In the genomic region with DNA sequence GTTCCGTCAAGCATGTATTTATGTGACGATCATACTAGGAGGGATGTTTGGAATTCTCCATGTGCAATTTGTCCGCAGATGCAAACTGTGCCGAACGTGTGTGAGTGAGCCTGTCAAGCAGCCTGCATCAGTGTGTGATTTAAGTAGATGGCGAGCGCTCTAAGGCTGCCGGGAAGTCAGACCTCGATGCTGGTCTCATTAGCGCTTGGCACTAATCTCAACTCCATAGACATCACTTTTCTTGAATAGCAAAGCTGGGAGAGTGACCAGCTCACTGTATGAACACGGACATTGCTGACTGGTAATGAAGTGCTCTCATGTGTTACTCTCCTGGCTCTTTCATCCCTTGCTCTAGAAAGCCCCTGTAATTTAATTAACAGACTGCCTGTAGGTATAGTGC, we compare ENCODE assay signal across 22 mouse cellular contexts. TPM values are rescaled to one million over a fixed set of nuclear protein-coding genes. Genes with fewer than 3 reads are reported as not detected.
DNase-seq lines count a peak whose midpoint lies in the region; ATAC-seq and TF ChIP-seq lines count a peak whose summit lies in the region.
"Had no signal": no experiment of that assay in that cellular context is flagged by ENCODE, and none has a peak within 500 bp of the region (broad histone marks: within the 10 kb centered on the region; RNA-seq: fewer than 3 reads in every experiment).

No protein-coding gene starts in this region.

- 35% methylated on average over 11 of the region's 11 CpGs for WGBS in lung, embryonic 14.5 days
- 42% methylated on average over 11 of the region's 11 CpGs for WGBS in forebrain, embryonic 13.5 days
- WGBS in hindbrain, postnatal 0 days = 63% methylated on average over 11 of the region's 11 CpGs
- WGBS in neural tube, embryonic 15.5 days = 41% methylated on average over 11 of the region's 11 CpGs

- no peak overlapping the region for H3K9ac ChIP-seq in lung, embryonic 14.5 days
- H3K9ac ChIP-seq in forebrain, embryonic 13.5 days = no peak overlapping the region
- H3K9ac ChIP-seq in hindbrain, postnatal 0 days (replicated peaks; ENCODE audit: low read length) = no peak overlapping the region
- H3K9ac ChIP-seq in neural tube, embryonic 15.5 days (replicated peaks) = no peak overlapping the region
- H3K9ac ChIP-seq: heart, embryonic 12.5 days; liver, embryonic 12.5 days; lung, embryonic 15.5 days had no signal

- H3K27me3 ChIP-seq in lung, embryonic 14.5 days (ENCODE audit: insufficient read depth, low read length) = no peaks in the 10 kb centered on the region
- no peaks in the 10 kb centered on the region for H3K27me3 ChIP-seq in forebrain, embryonic 13.5 days
- no peaks in the 10 kb centered on the region for H3K27me3 ChIP-seq in hindbrain, postnatal 0 days (ENCODE audit: insufficient read depth, low read length)
- H3K27me3 ChIP-seq in neural tube, embryonic 15.5 days (replicated peaks) = no peaks in the 10 kb centered on the region
- H3K27me3 ChIP-seq: heart, embryonic 12.5 days; liver, embryonic 12.5 days; lung, embryonic 15.5 days had no signal

- H3K4me1 ChIP-seq in lung, embryonic 14.5 days (ENCODE audit: insufficient read depth) = peaks cover 4% of the 10 kb centered on the region; the same call in 1 of the 2 replicates
- H3K4me1 ChIP-seq in forebrain, embryonic 13.5 days = peaks cover 39% of the 10 kb centered on the region
- no peaks in the 10 kb centered on the region for H3K4me1 ChIP-seq in hindbrain, postnatal 0 days (ENCODE audit: insufficient read depth, low read length)
- peaks cover 34% of the 10 kb centered on the region for H3K4me1 ChIP-seq in neural tube, embryonic 15.5 days

- no peak overlapping the region for H3K4me3 ChIP-seq in lung, embryonic 14.5 days (ENCODE audit: low read depth, low read length)
- no peak overlapping the region for H3K4me3 ChIP-seq in forebrain, embryonic 13.5 days
- no peak overlapping the region for H3K4me3 ChIP-seq in hindbrain, postnatal 0 days (ENCODE audit: low read length)
- H3K4me3 ChIP-seq in neural tube, embryonic 15.5 days (replicated peaks) = no peak overlapping the region
- H3K4me3 ChIP-seq: embryonic facial prominence, embryonic 10.5 days; heart, embryonic 12.5 days; liver, embryonic 12.5 days; lung, embryonic 15.5 days; myocyte had no signal

- no peak for ATAC-seq in lung, embryonic 14.5 days (ENCODE audit: insufficient read depth)
- peak; percentile 75 for ATAC-seq in forebrain, embryonic 13.5 days
- peak; percentile 33 for ATAC-seq in hindbrain, postnatal 0 days
- ATAC-seq in neural tube, embryonic 15.5 days (ENCODE audit: low FRiP score) = peak; percentile 36; the same call in 1 of the 2 replicates
- ATAC-seq in megakaryocyte, adult 5-6 weeks (ENCODE audit: poor library complexity, severe bottlenecking) = no peak
- ATAC-seq: liver, embryonic 12.5 days had no signal

- no peak overlapping the region for H3K4me2 ChIP-seq in lung, embryonic 14.5 days
- no peak overlapping the region for H3K4me2 ChIP-seq in forebrain, embryonic 13.5 days
- no peak overlapping the region for H3K4me2 ChIP-seq in hindbrain, postnatal 0 days (ENCODE audit: low read depth, low read length)
- no peak overlapping the region for H3K4me2 ChIP-seq in neural tube, embryonic 15.5 days
- H3K4me2 ChIP-seq: heart, embryonic 12.5 days; liver, embryonic 12.5 days; lung, embryonic 15.5 days had no signal

- H3K27ac ChIP-seq in lung, embryonic 14.5 days (ENCODE audit: low read depth) = no peak overlapping the region
- H3K27ac ChIP-seq in forebrain, embryonic 13.5 days = no peak overlapping the region
- H3K27ac ChIP-seq in hindbrain, postnatal 0 days = no peak overlapping the region
- H3K27ac ChIP-seq in neural tube, embryonic 15.5 days (replicated peaks) = peak overlapping the region; percentile 38; the same call in 1 of the 2 replicates
- H3K27ac ChIP-seq: embryonic facial prominence, embryonic 10.5 days; liver, embryonic 12.5 days; lung, embryonic 15.5 days had no signal

- H3K36me3 ChIP-seq in lung, embryonic 14.5 days (ENCODE audit: insufficient read depth) = peaks cover 21% of the 10 kb centered on the region; the same call in 1 of the 2 replicates
- H3K36me3 ChIP-seq in forebrain, embryonic 13.5 days (ENCODE audit: poor library complexity, severe bottlenecking) = peaks cover 15% of the 10 kb centered on the region
- H3K36me3 ChIP-seq in hindbrain, postnatal 0 days (ENCODE audit: insufficient read depth, low read length) = peaks cover under 1% of the 10 kb centered on the region; the same call in 1 of the 2 replicates
- H3K36me3 ChIP-seq in neural tube, embryonic 15.5 days = 0 out of 2 replicates have a peak, but pooled peaks cover 1% of the 10 kb centered on the region
- H3K36me3 ChIP-seq: lung, embryonic 15.5 days had no signal

- peak; percentile 39 for DNase-seq in lung, embryonic 14.5 days
- DNase-seq in lung, postnatal 14 days = no peak
- DNase-seq in hindbrain, postnatal 0 days (ENCODE audit: low spot score) = peak; percentile 33
- DNase-seq in embryo, embryonic 10 days (ENCODE audit: low spot score) = no peak
- no peak for DNase-seq in heart, adult 11 months
- DNase-seq: B cell, adult 2 months; cerebellum, adult 2 months; cerebellum, postnatal 36 days; kidney, adult 8-10 months; kidney, postnatal 25 days; layer of hippocampus, adult 9-11 months; right cerebral cortex, postnatal 14 days; spleen, adult 18-20 months; thymus, postnatal 25 days had no signal

- no peak for TF ChIP-seq CTCF in lung, embryonic 14.5 days (IDR thresholded peaks at IDR 0.05; ENCODE audit: low read depth)
- no peak for TF ChIP-seq CTCF in hindbrain, postnatal 0 days (IDR thresholded peaks at IDR 0.05; ENCODE audit: low read depth)

- H3K9me3 ChIP-seq in lung, embryonic 14.5 days (ENCODE audit: low read depth, low read length) = no peaks in the 10 kb centered on the region
- H3K9me3 ChIP-seq in forebrain, embryonic 13.5 days (replicated peaks) = no peaks in the 10 kb centered on the region
- H3K9me3 ChIP-seq in hindbrain, postnatal 0 days (ENCODE audit: low read length) = no peaks in the 10 kb centered on the region
- H3K9me3 ChIP-seq in neural tube, embryonic 15.5 days (replicated peaks) = no peaks in the 10 kb centered on the region
- H3K9me3 ChIP-seq: embryonic facial prominence, embryonic 10.5 days; heart, embryonic 12.5 days; liver, embryonic 12.5 days; lung, embryonic 15.5 days had no signal

RNA-seq across cellular contexts. Expression of a gene that starts 50.6 kb away (rescaled TPM):
- 10.5 and 13.4 TPM in 2 replicates for polyA plus RNA-seq in lung, embryonic 14.5 days (2014; fragmentation: Nextera tagmentation; extraction: Ambion mirVana)
- 1.4 and 1.7 TPM in 2 replicates for polyA plus RNA-seq in forebrain, embryonic 13.5 days (2015; fragmentation: Nextera tagmentation; extraction: Ambion mirVana)
- 0.65 and 0.84 TPM in 2 replicates for total RNA-seq in hindbrain, postnatal 0 days (2014; rRNA removed)
- polyA plus RNA-seq in hindbrain, postnatal 0 days (2015; fragmentation: Nextera tagmentation; extraction: Ambion mirVana) = 0.82 and 0.98 TPM in 2 replicates
- 2.6 and 3.3 TPM in 2 replicates for polyA plus RNA-seq in neural tube, embryonic 15.5 days (2015; fragmentation: Nextera tagmentation; extraction: Ambion mirVana)
- 1.2 and 2.3 TPM in 2 replicates for total RNA-seq in megakaryocyte, adult 5-6 weeks (2015)
- 0.45 and 1.4 TPM in 2 replicates for total RNA-seq in megakaryocyte, adult 5-6 weeks (2017)

Comparison
In these comparisons a context has a peak if more than half of its experiments do, and no peak if none do; other contexts are left out.
1. DNase-seq: peak in lung, embryonic 14.5 days (single experiment) and hindbrain, postnatal 0 days (single experiment); none in lung, postnatal 14 days (single experiment), embryo, embryonic 10 days (single experiment) and heart, adult 11 months (single experiment).
2. ATAC-seq: peak in forebrain, embryonic 13.5 days (single experiment), hindbrain, postnatal 0 days (single experiment) and neural tube, embryonic 15.5 days (single experiment); none in lung, embryonic 14.5 days (single experiment) and megakaryocyte, adult 5-6 weeks (single experiment).